Comparison of ENCODE assay signal across 32 mouse cellular contexts in the genomic region with DNA sequence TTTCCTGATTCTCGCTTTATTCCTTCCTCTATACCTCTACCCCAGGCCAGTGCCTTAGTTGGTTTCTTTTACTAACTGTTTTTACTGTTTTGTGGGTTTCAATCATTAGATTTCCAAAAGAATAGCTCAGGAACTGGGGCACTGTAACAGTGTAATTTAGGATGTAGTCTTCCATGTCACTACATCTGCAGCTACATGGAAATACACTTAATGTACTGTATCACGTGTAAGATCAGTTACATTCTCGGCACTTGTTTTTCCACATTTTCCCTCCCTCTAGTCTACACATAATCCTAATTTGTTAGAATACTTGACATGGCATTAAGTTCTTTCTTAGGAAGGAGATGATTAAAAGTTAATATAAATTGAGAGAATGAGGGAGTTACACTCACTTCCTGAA.
"Had no signal": no experiment of that assay in that cellular context is flagged by ENCODE, and none has a peak within 500 bp of the region (broad histone marks: within the 10 kb centered on the region; RNA-seq: fewer than 3 reads in every experiment).

No protein-coding gene starts in this region.

- H3K4me2 ChIP-seq: heart, embryonic 11.5 days; heart, embryonic 12.5 days; heart, embryonic 13.5 days; heart, embryonic 15.5 days; hindbrain, embryonic 12.5 days; hindbrain, embryonic 13.5 days; hindbrain, embryonic 14.5 days; hindbrain, embryonic 15.5 days; intestine, embryonic 15.5 days had no signal

- DNase-seq: heart, adult 18-20 months; heart, adult 2 months; heart, postnatal 10 days; heart, postnatal 14 days; heart, postnatal 36 days; heart, postnatal 4 days; kidney, adult 18-20 months; kidney, adult 8-10 months; kidney, adult 9 months; kidney, postnatal 10 days; kidney, postnatal 14 days; kidney, postnatal 4 days; layer of hippocampus, adult 9-11 months; layer of hippocampus, postnatal 36 days had no signal

- H3K27ac ChIP-seq: heart, adult 2 months; heart, embryonic 10.5 days; heart, embryonic 13.5 days; heart, embryonic 15.5 days; hindbrain, embryonic 10.5 days; hindbrain, embryonic 12.5 days; hindbrain, embryonic 13.5 days; hindbrain, embryonic 14.5 days; hindbrain, embryonic 15.5 days; hindbrain, postnatal 0 days; intestine, embryonic 15.5 days; layer of hippocampus, adult 2 months; left cerebral cortex, adult 2 months had no signal

- H3K4me1 ChIP-seq: heart, embryonic 10.5 days; heart, embryonic 12.5 days; heart, embryonic 13.5 days; heart, embryonic 15.5 days; hindbrain, embryonic 10.5 days; hindbrain, embryonic 12.5 days; hindbrain, embryonic 13.5 days; hindbrain, embryonic 15.5 days; intestine, embryonic 15.5 days had no signal

- H3K9ac ChIP-seq: heart, embryonic 12.5 days; heart, embryonic 13.5 days; heart, embryonic 15.5 days; hindbrain, embryonic 12.5 days; hindbrain, embryonic 13.5 days; hindbrain, embryonic 14.5 days; hindbrain, embryonic 15.5 days; intestine, embryonic 15.5 days had no signal

- H3K4me3 ChIP-seq: heart, adult 2 months; heart, embryonic 10.5 days; heart, embryonic 12.5 days; heart, embryonic 13.5 days; heart, embryonic 15.5 days; hindbrain, embryonic 10.5 days; hindbrain, embryonic 12.5 days; hindbrain, embryonic 13.5 days; hindbrain, embryonic 15.5 days; intestine, embryonic 15.5 days; layer of hippocampus, adult 2 months; left cerebral cortex, adult 2 months had no signal

- H3K27me3 ChIP-seq: heart, embryonic 12.5 days; heart, embryonic 13.5 days; heart, embryonic 15.5 days; hindbrain, embryonic 12.5 days; hindbrain, embryonic 13.5 days; hindbrain, embryonic 15.5 days; intestine, embryonic 15.5 days had no signal

- H3K36me3 ChIP-seq: heart, embryonic 10.5 days; heart, embryonic 12.5 days; heart, embryonic 13.5 days; heart, embryonic 15.5 days; hindbrain, embryonic 10.5 days; hindbrain, embryonic 12.5 days; hindbrain, embryonic 13.5 days; hindbrain, embryonic 15.5 days; intestine, embryonic 15.5 days had no signal

- H3K9me3 ChIP-seq: heart, embryonic 10.5 days; heart, embryonic 15.5 days; hindbrain, embryonic 12.5 days; hindbrain, embryonic 13.5 days; hindbrain, embryonic 15.5 days; intestine, embryonic 15.5 days had no signal

- ATAC-seq: hindbrain, embryonic 16.5 days; hindbrain, postnatal 0 days; inflammation-experienced regulatory T-cells, adult 6 months; intestine, embryonic 15.5 days; intestine, embryonic 16.5 days; intestine, postnatal 0 days had no signal
